Mouse (Mus musculus): ENCODE measurements around the gene Zfp871.
"Not testable (repeated sequence)": the region's sequence is repeated elsewhere in the genome, so short reads cannot be mapped to it uniquely, and the experiment has no call there.

Gene Zfp871

GRCm38 (mm10) chr17:32738406-32738805, 49.7 kb downstream of the Zfp871 start:
- DNase-seq (ENCODE audit: low spot score) = no peak

- DNase-seq (ENCODE audit: low spot score) = no peak
Measured at GRCm38 (mm10) chr17:32729029-32729428, 59.1 kb downstream of the Zfp871 start.

DNA sequence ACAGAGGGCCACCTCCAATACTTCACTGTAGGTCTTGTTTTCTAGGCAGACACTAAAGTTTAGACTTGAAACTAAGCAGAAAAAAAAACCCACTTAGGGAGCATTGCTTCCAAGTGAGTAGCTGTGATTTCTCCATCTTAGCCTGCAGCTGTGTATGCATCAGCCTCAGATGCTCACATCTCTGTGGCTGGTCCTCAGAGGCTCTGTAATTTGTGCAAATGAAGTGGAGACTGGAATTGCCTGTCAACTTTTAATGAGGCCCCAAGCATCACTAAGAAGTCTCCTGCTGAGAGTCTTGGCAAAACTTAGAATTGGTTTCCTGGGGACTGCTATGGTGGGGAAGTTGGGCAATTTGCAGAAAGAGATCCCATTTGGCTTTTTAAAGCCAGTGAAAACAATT, 61.7 kb downstream of the Zfp871 start:
- DNase-seq (ENCODE audit: low spot score) = not testable (repeated sequence)

- no peak for DNase-seq (ENCODE audit: low spot score)
Measured at GRCm38 (mm10) chr17:32722771-32723170, 65.3 kb downstream of the Zfp871 start.

- not testable (repeated sequence) for DNase-seq (ENCODE audit: low spot score)
Measured at GRCm38 (mm10) chr17:32722151-32722550, 65.9 kb downstream of the Zfp871 start.
